Mouse (Mus musculus): ENCODE measurements at regions not wholly inside any gene's neighbourhood (a gene's known extent, or its start where the extent isn't known, plus 50 kb on each side); places are given as distances from the start of the nearest gene placed in this dataset.

GRCm38 (mm10) chr15:56604266-56604665 lies 873.2 kb downstream of the Slc22a22 start:
- no peak for DNase-seq

- DNase-seq = no peak
These were observed 884.8 kb downstream of the Slc22a22 start for GRCm38 (mm10) chr15:56592656-56593055.

- no peak for DNase-seq
These were observed 896.5 kb downstream of the Slc22a22 start for GRCm38 (mm10) chr15:56580745-56581515.

- DNase-seq = no peak
These were observed 914.2 kb downstream of the Slc22a22 start for GRCm38 (mm10) chr15:56563192-56563591.

- DNase-seq = no peak
These were observed 914.6 kb downstream of the Slc22a22 start for GRCm38 (mm10) chr15:56562785-56563184.

- no peak for DNase-seq
These were observed 915.3 kb downstream of the Slc22a22 start for GRCm38 (mm10) chr15:56562143-56562542.

GRCm38 (mm10) chr15:56554386-56554785 lies 923.0 kb downstream of the Slc22a22 start:
- DNase-seq = no peak

- no peak for DNase-seq
These were observed 923.6 kb downstream of the Slc22a22 start for GRCm38 (mm10) chr15:56553851-56554250.

GRCm38 (mm10) chr15:56531529-56531928 lies 945.9 kb downstream of the Slc22a22 start:
- DNase-seq = no peak

GRCm38 (mm10) chr15:56518379-56518778 lies 959.0 kb downstream of the Slc22a22 start:
- DNase-seq = no peak

- DNase-seq = no peak
These were observed 961.3 kb downstream of the Slc22a22 start for GRCm38 (mm10) chr15:56516095-56516494.

- DNase-seq = no peak
These were observed 978.7 kb downstream of the Slc22a22 start for GRCm38 (mm10) chr15:56498774-56499173.

- no peak for DNase-seq
These were observed 979.7 kb downstream of the Slc22a22 start for GRCm38 (mm10) chr15:56497757-56498156.

- DNase-seq = no peak
These were observed 981.1 kb downstream of the Slc22a22 start for GRCm38 (mm10) chr15:56496355-56496754.

- DNase-seq = no peak
These were observed 991.5 kb downstream of the Slc22a22 start for GRCm38 (mm10) chr15:56485931-56486330.

- DNase-seq = no peak
These were observed 992.7 kb downstream of the Slc22a22 start for GRCm38 (mm10) chr15:56484693-56485092.

- DNase-seq = no peak
These were observed 997.7 kb downstream of the Slc22a22 start for GRCm38 (mm10) chr15:56479682-56480081.

GRCm38 (mm10) chr15:56479015-56479414 lies 998.4 kb downstream of the Slc22a22 start:
- no peak for DNase-seq

GRCm38 (mm10) chr15:56473679-56474078 lies 1003.7 kb downstream of the Slc22a22 start:
- no peak for DNase-seq

GRCm38 (mm10) chr15:56451881-56452280 lies 1025.5 kb downstream of the Slc22a22 start:
- DNase-seq = no peak

GRCm38 (mm10) chr15:56448015-56448645 lies 1029.3 kb downstream of the Slc22a22 start:
- no peak for DNase-seq

- no peak for DNase-seq
These were observed 1037.3 kb downstream of the Slc22a22 start for GRCm38 (mm10) chr15:56440171-56440570.

GRCm38 (mm10) chr15:56438370-56438769 lies 1039.1 kb downstream of the Slc22a22 start:
- DNase-seq = no peak

GRCm38 (mm10) chr15:56436131-56436530 lies 1041.3 kb downstream of the Slc22a22 start:
- DNase-seq = no peak
